Mouse (Mus musculus): ENCODE results near the gene Mlkl. TPM values are rescaled to one million over a fixed set of nuclear protein-coding genes. Genes with fewer than 3 reads are reported as not detected.
"Not testable (repeated sequence)": the region's sequence is repeated elsewhere in the genome, so short reads cannot be mapped to it uniquely, and the experiment has no call there.

Gene Mlkl
- polyA plus RNA-seq, 1 experiment from 2014 or later, result 2.6 TPM

DNA sequence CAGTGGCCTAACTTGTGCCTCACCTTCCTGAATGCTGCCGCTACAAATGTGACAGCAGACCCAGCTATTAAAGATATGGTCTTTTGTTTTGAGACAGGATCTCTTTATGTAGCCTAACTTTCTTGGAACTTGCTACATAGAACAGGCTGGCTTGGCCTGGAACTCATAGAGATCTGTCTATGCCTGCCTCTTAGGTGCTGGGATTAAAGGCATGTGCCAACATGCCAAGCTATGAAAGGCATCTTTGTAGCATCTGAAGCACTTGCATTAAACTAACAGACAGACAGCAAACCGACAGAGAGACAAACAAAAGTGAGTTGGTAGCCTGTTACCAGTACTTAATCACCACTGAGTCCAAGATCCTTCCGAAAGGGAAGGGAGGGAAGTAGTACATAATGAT, 55.9 kb downstream of the Mlkl start:
- 90% methylated on average over 3 of the region's 3 CpGs for WGBS
- Histone ChIP-seq H3K27ac (ENCODE audit: low read length) (no peak overlapping the region), H3K9ac (ENCODE audit: low read length) (no peak overlapping the region), H3K4me2 (ENCODE audit: low read depth, low read length) (no peak overlapping the region), H3K4me1 (ENCODE audit: control insufficient read depth, insufficient read depth, low read length) (no peaks in the 10 kb centered on the region), H3K36me3 (ENCODE audit: control insufficient read depth, insufficient read depth, low read length) (peaks cover 33% of the 10 kb centered on the region), H3K9me3 (replicated peaks; ENCODE audit: control insufficient read depth, low read length) (no peaks in the 10 kb centered on the region), H3K4me3 (replicated peaks; ENCODE audit: low read length) (no peak overlapping the region), H3K27me3 (ENCODE audit: control insufficient read depth, insufficient read depth, low read length) (no peaks in the 10 kb centered on the region)
- no peak for ATAC-seq (ENCODE audit: insufficient read depth, low FRiP score)

DNA sequence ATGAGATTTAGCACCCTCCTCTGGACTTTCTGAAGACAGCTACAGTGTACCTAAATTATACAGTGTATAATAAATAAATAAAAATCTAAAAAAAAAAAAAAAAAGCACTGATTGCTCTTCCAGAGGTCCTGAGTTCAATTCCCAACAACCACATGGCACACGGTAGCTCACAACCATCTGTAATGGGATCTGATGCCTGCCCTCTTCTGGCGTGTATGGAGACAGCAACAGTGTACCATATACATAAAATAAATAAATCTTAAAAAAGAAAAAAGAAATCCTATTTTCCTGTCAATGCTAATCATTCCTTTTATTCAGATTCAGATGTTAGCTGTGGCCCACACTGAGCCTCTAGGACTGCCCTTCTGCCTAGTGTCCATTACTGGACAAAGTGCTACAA, 69.7 kb downstream of the Mlkl start:
- no peak overlapping the region for H3K9ac ChIP-seq (ENCODE audit: low read length)
- H3K4me1 ChIP-seq (ENCODE audit: control insufficient read depth, insufficient read depth, low read length), result no peaks in the 10 kb centered on the region
- H3K27ac ChIP-seq (ENCODE audit: low read length), result no peak overlapping the region
- no peak overlapping the region for H3K4me2 ChIP-seq (ENCODE audit: low read depth, low read length)
- H3K4me3 ChIP-seq (replicated peaks; ENCODE audit: low read length), result no peak overlapping the region
- 73% methylated on average over 2 of the region's 2 CpGs for WGBS
- no peaks in the 10 kb centered on the region for H3K27me3 ChIP-seq (ENCODE audit: control insufficient read depth, insufficient read depth, low read length)
- no peak for ATAC-seq (ENCODE audit: insufficient read depth, low FRiP score)
- H3K9me3 ChIP-seq (replicated peaks; ENCODE audit: control insufficient read depth, low read length), result no peaks in the 10 kb centered on the region
- H3K36me3 ChIP-seq (ENCODE audit: control insufficient read depth, insufficient read depth, low read length), result peaks cover 9% of the 10 kb centered on the region

- not testable (repeated sequence) for H3K27me3 ChIP-seq (ENCODE audit: control insufficient read depth, insufficient read depth, low read length); ATAC-seq (ENCODE audit: insufficient read depth, low FRiP score); H3K27ac ChIP-seq (ENCODE audit: low read length); H3K4me2 ChIP-seq (ENCODE audit: low read depth, low read length); H3K9me3 ChIP-seq (replicated peaks; ENCODE audit: control insufficient read depth, low read length); H3K4me3 ChIP-seq (replicated peaks; ENCODE audit: low read length); H3K9ac ChIP-seq (ENCODE audit: low read length); H3K4me1 ChIP-seq (ENCODE audit: control insufficient read depth, insufficient read depth, low read length); H3K36me3 ChIP-seq (ENCODE audit: control insufficient read depth, insufficient read depth, low read length)
- WGBS, result 70% methylated on average over 7 of the region's 7 CpGs
Observed at GRCm38 (mm10) chr8:111266161-111266560, 71.8 kb downstream of the Mlkl start.

DNA sequence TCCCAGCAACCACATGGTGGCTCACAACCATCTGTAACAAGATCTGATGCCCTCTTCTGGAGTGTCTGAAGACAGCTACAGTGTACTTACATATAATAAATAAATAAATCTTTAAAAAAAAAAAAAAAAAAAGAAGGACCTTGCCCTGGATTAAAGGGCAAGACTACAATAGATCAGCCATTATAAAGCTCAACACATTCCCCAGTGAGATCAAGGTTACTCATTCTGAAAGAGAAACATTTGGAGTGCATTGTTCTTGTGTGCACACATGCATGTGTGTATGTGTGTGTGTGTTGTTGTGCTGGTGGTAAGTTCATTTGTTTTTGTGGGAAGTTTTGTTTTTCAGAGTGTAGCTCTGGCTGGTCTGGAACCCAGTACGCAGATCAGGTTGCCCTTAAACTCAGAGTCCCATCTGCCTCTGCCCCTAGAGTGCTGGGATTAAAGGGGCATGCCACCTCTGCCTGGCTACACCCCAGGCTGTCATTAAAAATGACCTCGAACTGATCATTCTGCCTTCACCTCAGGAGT, 73.2 kb downstream of the Mlkl start:
- H3K4me3 ChIP-seq (replicated peaks; ENCODE audit: low read length), result no peak overlapping the region
- H3K27ac ChIP-seq (ENCODE audit: low read length), result no peak overlapping the region
- H3K27me3 ChIP-seq (ENCODE audit: control insufficient read depth, insufficient read depth, low read length), result no peaks in the 10 kb centered on the region
- no peak for ATAC-seq (ENCODE audit: insufficient read depth, low FRiP score)
- no peaks in the 10 kb centered on the region for H3K4me1 ChIP-seq (ENCODE audit: control insufficient read depth, insufficient read depth, low read length)
- WGBS, result 80% methylated on average over 2 of the region's 2 CpGs
- no peak overlapping the region for H3K9ac ChIP-seq (ENCODE audit: low read length)
- H3K4me2 ChIP-seq (ENCODE audit: low read depth, low read length), result no peak overlapping the region
- H3K9me3 ChIP-seq (replicated peaks; ENCODE audit: control insufficient read depth, low read length), result no peaks in the 10 kb centered on the region
- H3K36me3 ChIP-seq (ENCODE audit: control insufficient read depth, insufficient read depth, low read length), result no peaks in the 10 kb centered on the region

GRCm38 (mm10) chr8:111261981-111262381, 76.0 kb downstream of the Mlkl start:
- no peak for ATAC-seq (ENCODE audit: insufficient read depth, low FRiP score)
- no peaks in the 10 kb centered on the region for H3K27me3 ChIP-seq (ENCODE audit: control insufficient read depth, insufficient read depth, low read length)
- WGBS, result 53% methylated on average over 4 of the region's 4 CpGs
- H3K36me3 ChIP-seq (ENCODE audit: control insufficient read depth, insufficient read depth, low read length), result no peaks in the 10 kb centered on the region
- H3K9me3 ChIP-seq (replicated peaks; ENCODE audit: control insufficient read depth, low read length), result no peaks in the 10 kb centered on the region
- no peak overlapping the region for H3K4me3 ChIP-seq (replicated peaks; ENCODE audit: low read length)
- no peak overlapping the region for H3K27ac ChIP-seq (ENCODE audit: low read length)
- H3K9ac ChIP-seq (ENCODE audit: low read length), result no peak overlapping the region
- H3K4me1 ChIP-seq (ENCODE audit: control insufficient read depth, insufficient read depth, low read length), result no peaks in the 10 kb centered on the region
- H3K4me2 ChIP-seq (ENCODE audit: low read depth, low read length), result no peak overlapping the region

Other genes starting within 250 kb of the Mlkl start
- gene Clec18a, start 245.8 kb downstream of the Mlkl start, polyA plus RNA-seq (2015; fragmentation: Nextera tagmentation; extraction: Ambion mirVana), result not detected in 2 replicates
- gene Pdpr, start 243.5 kb downstream of the Mlkl start, polyA plus RNA-seq (2015; fragmentation: Nextera tagmentation; extraction: Ambion mirVana), result 9.7 and 10.8 TPM in 2 replicates
- 53.9 and 54.2 TPM in 2 replicates for gene Glg1, start 79.0 kb downstream of the Mlkl start, polyA plus RNA-seq (2015; fragmentation: Nextera tagmentation; extraction: Ambion mirVana)
- 47.0 and 50.1 TPM in 2 replicates for gene Rfwd3, start 38.0 kb downstream of the Mlkl start, polyA plus RNA-seq (2015; fragmentation: Nextera tagmentation; extraction: Ambion mirVana)
- 5.9 and 7.9 TPM in 2 replicates for gene Fa2h, start 55.6 kb upstream of the Mlkl start, polyA plus RNA-seq (2015; fragmentation: Nextera tagmentation; extraction: Ambion mirVana)
- 5.9 and 6.5 TPM in 2 replicates for gene Wdr59, start 183.9 kb upstream of the Mlkl start, polyA plus RNA-seq (2015; fragmentation: Nextera tagmentation; extraction: Ambion mirVana)
- 9.7 and 14.0 TPM in 2 replicates for gene Znrf1, start 197.9 kb upstream of the Mlkl start, polyA plus RNA-seq (2015; fragmentation: Nextera tagmentation; extraction: Ambion mirVana)